Mouse (Mus musculus): Measurements from ENCODE around the gene Gm136. TPM values are rescaled to one million over a fixed set of nuclear protein-coding genes. Genes with fewer than 3 reads are reported as not detected.

Gene Gm136
- polyA plus RNA-seq, 1 experiment from 2014 or later = not detected

- H3K27ac ChIP-seq (ENCODE audit: low read length) = no peak overlapping the region
- H3K9me3 ChIP-seq (ENCODE audit: control insufficient read depth, low read length) = 0 out of 2 replicates have a peak, but pooled peaks cover 2% of the 10 kb centered on the region
- H3K27me3 ChIP-seq (replicated peaks; ENCODE audit: control insufficient read depth, insufficient read depth, low read length) = no peaks in the 10 kb centered on the region
- 92% methylated on average over 7 of the region's 7 CpGs for WGBS
- H3K4me1 ChIP-seq (replicated peaks; ENCODE audit: control insufficient read depth, insufficient read depth, low read length) = no peaks in the 10 kb centered on the region
- no peak overlapping the region for H3K4me3 ChIP-seq (replicated peaks; ENCODE audit: low read length)
- H3K4me2 ChIP-seq (ENCODE audit: low read length) = no peak overlapping the region
- no peaks in the 10 kb centered on the region for H3K36me3 ChIP-seq (ENCODE audit: control insufficient read depth, insufficient read depth)
- no peak overlapping the region for H3K9ac ChIP-seq (replicated peaks; ENCODE audit: low read depth, low read length)
- ATAC-seq = no peak
These were observed 35.8 kb downstream of the Gm136 start for GRCm38 (mm10) chr4:34720127-34720895.

DNA sequence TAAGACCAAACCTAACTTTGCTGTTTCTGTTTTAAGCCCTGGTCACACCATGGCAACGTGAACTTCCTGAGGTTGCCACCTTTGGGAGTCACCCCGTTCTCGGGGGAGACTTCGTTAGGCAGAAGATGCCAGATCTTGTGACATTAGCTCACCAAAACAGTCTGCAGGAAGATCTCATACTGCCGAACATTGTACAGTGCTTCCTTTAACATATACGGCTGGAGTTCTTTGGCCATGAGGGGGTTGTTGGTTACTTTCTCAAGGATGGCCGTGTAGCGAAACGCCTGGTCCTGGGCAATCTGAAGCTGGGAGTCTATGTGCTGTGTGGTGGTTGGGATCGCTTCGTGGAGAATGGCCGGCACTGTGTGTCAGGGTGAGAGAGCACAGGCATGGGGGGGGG is 36.6 kb downstream of the Gm136 start:
- 96% methylated on average over 12 of the region's 12 CpGs for WGBS
- Histone ChIP-seq H3K27me3 (replicated peaks; ENCODE audit: control insufficient read depth, insufficient read depth, low read length) (no peaks in the 10 kb centered on the region), H3K9me3 (ENCODE audit: control insufficient read depth, low read length) (0 out of 2 replicates have a peak, but pooled peaks cover 2% of the 10 kb centered on the region), H3K4me1 (replicated peaks; ENCODE audit: control insufficient read depth, insufficient read depth, low read length) (no peaks in the 10 kb centered on the region), H3K4me2 (ENCODE audit: low read length) (no peak overlapping the region), H3K27ac (ENCODE audit: low read length) (no peak overlapping the region), H3K4me3 (replicated peaks; ENCODE audit: low read length) (no peak overlapping the region), H3K36me3 (ENCODE audit: control insufficient read depth, insufficient read depth) (no peaks in the 10 kb centered on the region), H3K9ac (replicated peaks; ENCODE audit: low read depth, low read length) (no peak overlapping the region)
- no peak for ATAC-seq

GRCm38 (mm10) chr4:34715062-34715461 is 41.0 kb downstream of the Gm136 start:
- ATAC-seq = no peak
- H3K4me1 ChIP-seq (replicated peaks; ENCODE audit: control insufficient read depth, insufficient read depth, low read length) = no peaks in the 10 kb centered on the region
- H3K36me3 ChIP-seq (ENCODE audit: control insufficient read depth, insufficient read depth) = no peaks in the 10 kb centered on the region

GRCm38 (mm10) chr4:34708127-34708526 is 47.9 kb downstream of the Gm136 start:
- no peak for ATAC-seq
- Histone ChIP-seq H3K4me3 (replicated peaks; ENCODE audit: low read length) (no peak overlapping the region), H3K4me1 (replicated peaks; ENCODE audit: control insufficient read depth, insufficient read depth, low read length) (no peaks in the 10 kb centered on the region), H3K9me3 (ENCODE audit: control insufficient read depth, low read length) (no peaks in the 10 kb centered on the region), H3K27ac (ENCODE audit: low read length) (no peak overlapping the region), H3K4me2 (ENCODE audit: low read length) (no peak overlapping the region), H3K9ac (replicated peaks; ENCODE audit: low read depth, low read length) (no peak overlapping the region), H3K36me3 (ENCODE audit: control insufficient read depth, insufficient read depth) (no peaks in the 10 kb centered on the region), H3K27me3 (replicated peaks; ENCODE audit: control insufficient read depth, insufficient read depth, low read length) (no peaks in the 10 kb centered on the region)
- WGBS = 82% methylated on average over 3 of the region's 3 CpGs

More at GRCm38 (mm10) chr4:34715062-34715461, 41.0 kb downstream of the Gm136 start:
- 0 out of 2 replicates have a peak, but pooled peaks cover 1% of the 10 kb centered on the region for H3K9me3 ChIP-seq (ENCODE audit: control insufficient read depth, low read length)
- H3K9ac ChIP-seq (replicated peaks; ENCODE audit: low read depth, low read length) = no peak overlapping the region
- H3K27me3 ChIP-seq (replicated peaks; ENCODE audit: control insufficient read depth, insufficient read depth, low read length) = no peaks in the 10 kb centered on the region
- no peak overlapping the region for H3K4me3 ChIP-seq (replicated peaks; ENCODE audit: low read length)
- no peak overlapping the region for H3K27ac ChIP-seq (ENCODE audit: low read length)
- WGBS = 93% methylated on average over 1 of the region's 1 CpGs
- no peak overlapping the region for H3K4me2 ChIP-seq (ENCODE audit: low read length)

GRCm38 (mm10) chr4:34707248-34707647 is 48.8 kb downstream of the Gm136 start:
- Histone ChIP-seq H3K27ac (ENCODE audit: low read length) (no peak overlapping the region), H3K4me1 (replicated peaks; ENCODE audit: control insufficient read depth, insufficient read depth, low read length) (no peaks in the 10 kb centered on the region), H3K4me2 (ENCODE audit: low read length) (no peak overlapping the region), H3K4me3 (replicated peaks; ENCODE audit: low read length) (no peak overlapping the region), H3K9me3 (ENCODE audit: control insufficient read depth, low read length) (no peaks in the 10 kb centered on the region), H3K27me3 (replicated peaks; ENCODE audit: control insufficient read depth, insufficient read depth, low read length) (no peaks in the 10 kb centered on the region), H3K9ac (replicated peaks; ENCODE audit: low read depth, low read length) (no peak overlapping the region), H3K36me3 (ENCODE audit: control insufficient read depth, insufficient read depth) (no peaks in the 10 kb centered on the region)
- ATAC-seq = no peak
- 77% methylated on average over 3 of the region's 3 CpGs for WGBS

GRCm38 (mm10) chr4:34703029-34703428 is 53.0 kb downstream of the Gm136 start:
- Histone ChIP-seq H3K4me2 (ENCODE audit: low read length) (no peak overlapping the region), H3K27ac (ENCODE audit: low read length) (no peak overlapping the region), H3K4me3 (replicated peaks; ENCODE audit: low read length) (no peak overlapping the region), H3K9me3 (ENCODE audit: control insufficient read depth, low read length) (no peaks in the 10 kb centered on the region), H3K27me3 (replicated peaks; ENCODE audit: control insufficient read depth, insufficient read depth, low read length) (no peaks in the 10 kb centered on the region), H3K36me3 (ENCODE audit: control insufficient read depth, insufficient read depth) (no peaks in the 10 kb centered on the region), H3K9ac (replicated peaks; ENCODE audit: low read depth, low read length) (no peak overlapping the region), H3K4me1 (replicated peaks; ENCODE audit: control insufficient read depth, insufficient read depth, low read length) (no peaks in the 10 kb centered on the region)
- no peak for ATAC-seq
- WGBS = 72% methylated on average over 4 of the region's 4 CpGs

DNA sequence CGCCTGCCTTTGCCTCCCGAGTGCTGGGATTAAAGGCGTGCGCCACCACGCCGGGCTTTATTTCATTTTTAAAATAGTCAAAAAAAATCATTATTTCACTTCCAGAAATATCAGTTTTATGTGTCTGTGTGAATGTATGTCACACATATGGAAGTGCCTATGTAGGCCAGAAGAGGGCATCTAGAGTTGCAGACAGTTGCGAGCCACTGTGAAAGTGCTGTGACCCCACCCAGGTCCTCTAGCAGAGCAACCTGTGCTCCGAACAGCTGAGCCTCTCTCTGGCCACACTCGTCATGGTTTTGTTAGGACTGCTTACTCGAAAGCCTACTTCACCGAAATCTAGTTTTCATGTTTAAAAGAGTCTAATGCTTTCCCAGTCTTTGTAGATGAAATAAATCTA is 53.8 kb downstream of the Gm136 start:
- WGBS = 99% methylated on average over 11 of the region's 11 CpGs
- ATAC-seq = no peak

DNA sequence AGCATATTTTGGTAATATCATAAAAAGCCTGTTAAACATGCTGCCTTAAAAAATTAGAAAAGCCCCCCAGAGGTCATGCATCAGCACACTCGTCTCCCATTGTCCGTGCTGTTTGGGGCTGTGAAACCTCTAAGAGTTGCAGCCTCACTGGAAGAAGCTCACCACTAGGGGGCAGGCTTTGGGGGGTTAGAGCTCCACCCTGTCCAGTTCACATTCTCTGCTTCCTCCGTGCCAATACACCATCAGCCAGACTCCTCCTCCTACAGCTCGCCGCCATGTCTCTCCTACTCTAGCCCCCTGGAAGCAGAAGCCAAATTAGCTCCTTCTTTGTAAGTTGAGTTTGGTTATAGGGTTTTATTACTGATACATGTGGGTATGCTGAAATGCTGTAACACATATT is 54.5 kb downstream of the Gm136 start:
- WGBS = 49% methylated on average over 5 of the region's 5 CpGs
- no peak for ATAC-seq
- H3K27ac ChIP-seq (ENCODE audit: low read length) = no peak overlapping the region

More for the DNA sequence above, 53.8 kb downstream of the Gm136 start:
- Histone ChIP-seq H3K27ac (ENCODE audit: low read length) (no peak overlapping the region), H3K27me3 (replicated peaks; ENCODE audit: control insufficient read depth, insufficient read depth, low read length) (no peaks in the 10 kb centered on the region), H3K4me2 (ENCODE audit: low read length) (no peak overlapping the region), H3K4me3 (replicated peaks; ENCODE audit: low read length) (no peak overlapping the region), H3K4me1 (replicated peaks; ENCODE audit: control insufficient read depth, insufficient read depth, low read length) (no peaks in the 10 kb centered on the region), H3K9me3 (ENCODE audit: control insufficient read depth, low read length) (no peaks in the 10 kb centered on the region), H3K36me3 (ENCODE audit: control insufficient read depth, insufficient read depth) (no peaks in the 10 kb centered on the region), H3K9ac (replicated peaks; ENCODE audit: low read depth, low read length) (no peak overlapping the region)

More for the DNA sequence above, 54.5 kb downstream of the Gm136 start:
- H3K9ac ChIP-seq (replicated peaks; ENCODE audit: low read depth, low read length) = no peak overlapping the region
- no peak overlapping the region for H3K4me3 ChIP-seq (replicated peaks; ENCODE audit: low read length)
- no peaks in the 10 kb centered on the region for H3K9me3 ChIP-seq (ENCODE audit: control insufficient read depth, low read length)
- no peak overlapping the region for H3K4me2 ChIP-seq (ENCODE audit: low read length)
- no peaks in the 10 kb centered on the region for H3K27me3 ChIP-seq (replicated peaks; ENCODE audit: control insufficient read depth, insufficient read depth, low read length)
- H3K4me1 ChIP-seq (replicated peaks; ENCODE audit: control insufficient read depth, insufficient read depth, low read length) = no peaks in the 10 kb centered on the region
- H3K36me3 ChIP-seq (ENCODE audit: control insufficient read depth, insufficient read depth) = no peaks in the 10 kb centered on the region
